Mouse (Mus musculus) thymus, adult 2 months (tissue): ENCODE data around the gene Frrs1l.

Source experiments
- CTCF ChIP-seq: fragments of 200-500 bp; IDR thresholded peaks from 2 replicates; pipeline ENCODE4 v1.5.1; 2012; ENCODE audit warnings: mild to moderate bottlenecking, control low read depth, low read length, moderate library complexity, borderline replicate concordance; ENCODE audit not compliant: control insufficient read depth, poor library complexity, insufficient read depth; ENCODE audit errors: extremely low read depth
- POLR2A ChIP-seq: fragments of 200-500 bp; IDR thresholded peaks from 2 replicates; pipeline ENCODE4 v1.6.1; 2012; ENCODE audit warnings: mild to moderate bottlenecking, low read length, control low read depth, moderate library complexity; ENCODE audit not compliant: control insufficient read depth, poor library complexity, insufficient read depth; ENCODE audit errors: extremely low read depth

GRCm38 (mm10) chr4:56922229-56922628 lies 68.0 kb downstream of the Frrs1l start:
- no peak for TF ChIP-seq CTCF
- TF ChIP-seq POLR2A, result no peak
